Mouse (Mus musculus) olfactory bulb, adult 2 months (tissue): ENCODE data around the gene Zbtb24.

Source experiments
- CTCF ChIP-seq: fragments of 200-500 bp; IDR thresholded peaks from 2 replicates; pipeline ENCODE4 v1.5.1; 2012; ENCODE audit warnings: low read depth, mild to moderate bottlenecking, low read length, moderate library complexity; ENCODE audit not compliant: insufficient read depth
- POLR2A ChIP-seq: fragments of 200-500 bp; IDR thresholded peaks from 2 replicates; pipeline ENCODE4 v1.6.1; 2012; ENCODE audit warnings: mild to moderate bottlenecking, low read depth, low read length, moderate library complexity; ENCODE audit not compliant: insufficient read depth

GRCm38 (mm10) chr10:41450780-41451522 is 768 bp downstream of the Zbtb24 start:
- no peak for TF ChIP-seq CTCF
- TF ChIP-seq POLR2A, result no peak
